Mouse (Mus musculus): ENCODE measurements around the gene Slc25a38.

Slc25a38 gene

DNA sequence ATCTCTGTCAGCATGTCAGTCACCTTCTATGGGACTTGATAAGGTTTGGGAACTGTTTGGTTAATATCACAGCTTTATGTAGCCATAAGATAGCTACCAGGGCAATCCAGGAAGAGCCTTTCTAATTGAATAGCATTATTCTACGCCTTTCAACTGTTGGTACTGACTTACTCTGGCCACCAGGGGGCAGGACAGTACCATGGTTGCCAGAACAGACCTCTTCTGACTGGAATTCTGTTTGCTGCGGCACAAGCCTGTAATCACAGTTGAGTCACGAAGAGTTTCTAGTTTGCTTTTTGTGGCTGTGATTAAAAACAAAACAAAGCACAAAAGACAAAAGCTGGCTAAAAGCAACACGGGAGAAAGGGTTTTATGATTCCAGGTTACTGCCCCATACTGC is 30.5 kb downstream of the Slc25a38 start:
- DNase-seq (ENCODE audit: low spot score in 2 of 2): peak; percentile 52 to 79

DNA sequence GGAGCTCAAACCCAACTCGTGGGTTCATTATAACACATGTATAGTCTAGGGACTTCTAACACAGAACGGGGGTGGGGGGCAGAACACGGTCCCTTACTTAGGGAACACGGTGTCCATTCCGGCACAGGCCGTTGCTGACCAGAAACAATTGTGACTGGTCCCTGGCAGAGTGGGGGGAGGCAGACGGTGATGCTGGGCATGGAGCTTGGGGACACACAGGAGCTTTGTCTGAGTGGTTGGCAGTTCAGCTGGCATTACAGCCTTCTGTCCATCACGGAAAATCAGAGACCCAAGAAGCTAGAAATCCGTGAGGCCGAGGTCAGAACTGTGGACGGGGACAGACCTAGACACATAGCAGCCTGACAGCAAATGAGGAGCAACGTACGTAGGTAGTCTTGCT is 34.3 kb downstream of the Slc25a38 start:
- DNase-seq (ENCODE audit: low spot score in 2 of 2): no peak

DNA sequence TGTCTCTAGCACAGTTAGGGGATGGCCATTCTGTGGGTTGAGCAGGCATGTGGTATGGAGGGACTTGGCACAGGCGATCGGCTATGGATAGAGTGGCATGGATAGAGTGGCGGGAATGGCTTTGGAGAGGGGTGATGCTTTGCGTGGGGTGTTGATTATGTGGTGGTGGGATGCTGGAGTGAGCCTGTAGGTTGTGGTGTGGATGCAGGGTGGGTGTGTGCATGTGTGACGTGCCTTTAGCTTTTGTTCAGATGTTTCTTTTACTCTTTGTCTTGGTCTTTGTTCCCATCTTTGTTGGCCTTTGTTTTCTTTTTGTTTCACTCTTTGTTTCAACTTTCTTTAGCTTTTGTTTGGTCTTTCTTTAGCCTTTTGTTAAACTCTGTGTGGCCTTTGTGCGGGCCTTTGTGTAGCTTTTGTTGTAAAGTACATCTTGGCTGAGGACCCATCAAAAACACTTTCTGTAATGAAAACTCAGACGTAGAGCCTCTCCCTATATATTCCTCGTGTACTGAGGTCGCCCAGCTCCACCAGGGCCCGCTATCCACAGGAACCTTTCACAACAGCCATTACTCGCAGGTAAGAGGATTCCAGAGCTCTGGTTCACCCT is 39.2 kb downstream of the Slc25a38 start, which contains the start of gene Mobp:
Gene Mobp (plus strand): TSS at position 486 of the 607 bp plus-strand sequence.
- no peak for DNase-seq (ENCODE audit: low spot score in 2 of 2)

DNA sequence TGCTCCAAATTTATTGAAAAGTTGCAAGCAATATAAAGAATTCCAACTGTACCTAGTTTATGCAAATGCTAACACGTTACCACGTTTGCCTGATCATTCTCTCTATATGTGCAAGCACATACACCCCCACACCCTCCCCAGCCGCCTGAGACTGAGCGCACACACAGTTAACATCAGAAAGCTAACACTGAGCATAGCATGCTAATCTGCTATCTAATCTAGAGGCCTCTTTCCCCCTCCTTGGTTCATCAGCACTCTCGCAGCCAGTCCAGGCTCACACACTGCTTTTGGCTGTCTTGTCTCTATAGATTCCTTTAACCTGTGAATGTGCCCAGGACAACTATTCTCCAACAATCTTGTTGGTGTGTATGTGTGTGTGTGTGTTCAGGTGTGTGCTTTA is 41.0 kb downstream of the Slc25a38 start:
- DNase-seq (ENCODE audit: low spot score in 2 of 2): no peak

DNA sequence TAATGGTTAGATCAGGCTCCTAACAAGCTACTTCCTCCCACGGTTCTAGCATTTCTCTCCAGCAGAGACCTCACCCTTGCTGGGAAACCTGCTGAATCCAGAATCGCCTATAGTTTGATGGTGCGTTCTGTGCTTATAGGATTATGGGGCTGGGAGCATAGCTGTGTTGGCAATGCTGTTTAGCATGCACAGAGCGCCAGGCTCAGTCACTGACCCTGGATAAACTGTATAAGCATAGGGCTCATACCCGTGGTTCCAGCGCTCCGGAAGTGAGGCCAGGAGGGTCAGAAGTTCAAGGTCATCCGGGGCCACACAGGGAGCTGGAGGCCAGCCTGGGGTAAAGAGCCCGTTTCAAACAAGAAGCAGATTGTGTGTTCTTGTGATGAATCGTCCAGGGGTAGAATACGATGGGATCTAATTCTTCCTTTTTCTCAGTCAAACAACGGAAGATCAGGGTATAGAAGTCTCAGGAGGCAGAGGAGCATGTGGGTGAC is 41.8 kb downstream of the Slc25a38 start:
- no peak for DNase-seq (ENCODE audit: low spot score in 2 of 2)

DNA sequence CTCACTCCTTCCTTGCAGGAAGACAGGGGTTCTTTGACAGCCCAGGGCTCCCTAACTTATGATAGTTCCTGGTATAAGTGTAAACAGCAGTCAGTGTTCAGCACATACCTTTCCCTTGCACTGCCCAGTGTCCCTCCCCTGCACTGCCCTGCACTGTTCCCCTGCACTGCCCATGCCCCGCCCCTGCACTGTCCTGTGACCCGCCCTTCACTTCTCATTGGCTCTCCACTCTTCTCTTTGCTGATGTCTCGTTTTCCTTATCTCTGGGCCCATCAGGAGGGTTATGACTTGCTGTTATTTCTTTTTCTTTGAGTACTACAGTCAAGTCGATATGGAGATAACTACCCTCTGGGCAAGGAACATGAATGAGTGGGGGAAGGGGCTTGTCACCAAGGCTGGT is 47.9 kb downstream of the Slc25a38 start:
- no peak for DNase-seq (ENCODE audit: low spot score in 2 of 2)

DNA sequence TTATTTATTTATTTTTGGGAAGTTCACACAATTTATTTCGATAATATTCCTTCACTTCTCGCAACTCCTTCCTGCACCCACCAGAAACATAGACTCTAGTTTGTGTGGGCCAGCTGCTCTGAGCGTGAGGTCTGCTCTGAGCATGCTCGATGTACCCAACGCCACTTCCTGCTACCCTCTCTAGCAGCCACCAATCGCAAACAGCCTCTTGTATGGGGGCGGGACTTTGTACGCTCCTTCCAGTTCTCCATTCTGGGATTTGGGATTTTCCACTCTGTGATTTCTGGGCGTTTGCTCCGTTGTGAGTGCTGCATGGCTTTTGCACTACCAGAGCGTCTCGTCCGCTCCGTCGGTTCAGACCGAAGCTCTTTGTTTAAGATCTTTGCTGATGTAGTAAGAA is 53.7 kb downstream of the Slc25a38 start:
- DNase-seq (ENCODE audit: low spot score in 2 of 2): no peak

DNA sequence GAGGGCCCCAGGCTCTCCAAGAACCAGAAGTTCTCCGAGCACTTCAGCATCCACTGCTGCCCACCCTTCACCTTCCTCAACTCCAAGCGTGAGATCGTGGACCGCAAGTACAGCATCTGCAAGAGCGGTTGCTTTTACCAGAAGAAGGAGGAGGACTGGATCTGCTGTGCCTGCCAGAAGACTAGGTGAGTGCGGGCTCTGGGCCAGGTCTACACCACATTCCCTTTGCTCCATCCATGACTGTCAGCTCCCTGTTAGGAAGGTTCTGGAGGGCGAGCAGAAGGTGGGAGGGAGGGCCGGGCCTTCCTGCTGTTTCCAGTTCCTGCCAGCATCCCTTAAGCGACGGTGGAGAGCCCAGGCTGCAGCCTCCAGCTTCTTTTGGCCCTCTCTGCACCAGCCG is 57.7 kb downstream of the Slc25a38 start:
- no peak for DNase-seq (ENCODE audit: low spot score in 2 of 2)

DNA sequence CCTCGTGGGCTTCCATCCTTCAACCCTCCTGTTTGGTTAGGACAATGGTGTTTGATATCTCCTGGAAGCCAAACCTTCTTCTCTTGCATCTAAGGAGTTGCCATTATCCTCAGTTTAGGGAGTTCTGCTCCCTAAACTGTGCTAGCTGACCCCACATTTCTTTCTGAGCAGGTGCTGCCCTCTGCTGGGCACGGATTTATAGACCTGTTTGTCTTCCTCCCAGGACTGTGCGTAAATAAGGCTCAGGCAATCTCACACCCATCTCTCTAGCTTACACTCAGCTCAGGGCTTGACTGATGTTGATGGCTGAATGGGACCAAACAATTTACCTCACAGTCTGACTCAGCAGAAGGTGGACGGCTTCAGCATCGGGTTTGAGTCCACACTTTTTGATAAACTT is 61.1 kb downstream of the Slc25a38 start:
- DNase-seq (ENCODE audit: low spot score in 2 of 2): peak in 1 of 2 experiments; percentile 36
